Mouse (Mus musculus) neural tube, embryonic 14.5 days (tissue): Measurements from ENCODE around the gene Ranbp1. TPM values are rescaled to one million over a fixed set of nuclear protein-coding genes. Genes with fewer than 3 reads are reported as not detected.
"Not testable (repeated sequence)": the region's sequence is repeated elsewhere in the genome, so short reads cannot be mapped to it uniquely, and the experiment has no call there.

Source experiments
- ATAC-seq: fragments of 200-750 bp; cut with Nextera tagmentation; 2 replicates; pipeline ENCODE4 v1.8.0; 2017; ENCODE audit warnings: low read depth, mild to moderate bottlenecking, moderate TSS enrichment, moderate library complexity
- H3K27ac ChIP-seq: fragments of 300-500 bp; sonication (generic); 2 replicates; pipeline ENCODE4 v1.5.1; 2014; ENCODE audit warnings: low read depth, mild to moderate bottlenecking, control low read depth, low read length, moderate library complexity, mixed read lengths
- H3K27me3 ChIP-seq: fragments of 300-500 bp; sonication (generic); 2 replicates; pipeline ENCODE4 v1.6.1; 2014; ENCODE audit warnings: low read length; ENCODE audit not compliant: control insufficient read depth, insufficient read depth
- H3K36me3 ChIP-seq: fragments of 300-500 bp; sonication (generic); 2 replicates; pipeline ENCODE4 v1.6.1; 2014; ENCODE audit warnings: low read length, mixed read lengths; ENCODE audit not compliant: control insufficient read depth, insufficient read depth
- H3K4me1 ChIP-seq: fragments of 300-500 bp; sonication (generic); 2 replicates; pipeline ENCODE4 v1.6.1; 2014; ENCODE audit warnings: low read length; ENCODE audit not compliant: control insufficient read depth, insufficient read depth
- H3K4me2 ChIP-seq: fragments of 300-500 bp; sonication (generic); 2 replicates; pipeline ENCODE4 v1.6.1; 2014; ENCODE audit warnings: mild to moderate bottlenecking, low read depth, low read length, control low read depth
- H3K4me3 ChIP-seq: fragments of 300-500 bp; sonication (generic); 2 replicates; pipeline ENCODE4 v1.5.1; 2014; ENCODE audit warnings: low read depth, low read length, control low read depth, mixed read lengths
- H3K9ac ChIP-seq: fragments of 300-500 bp; sonication (generic); replicated peaks from 2 replicates; pipeline ENCODE4 v1.6.1; 2014; ENCODE audit warnings: low read depth, mild to moderate bottlenecking, control low read depth, low read length, mixed read lengths
- H3K9me3 ChIP-seq: fragments of 300-500 bp; sonication (generic); 2 replicates; pipeline ENCODE4 v1.6.1; 2016; ENCODE audit warnings: low read length; ENCODE audit not compliant: control insufficient read depth
- WGBS: fragments of 180-500 bp; shearing (Covaris S2); extraction: QIAGEN DNeasy Blood & Tissue Kit; methylation state at CpG from one replicate; pipeline ENCODE4 v1.1.7; 2014; 5-methylcytosine and 5-hydroxymethylcytosine counted together
- polyA plus RNA-seq: library from polyadenylated mRNA; unstranded; fragments of >200 nt; fragmentation: Nextera tagmentation; extraction: Ambion mirVana; gene quantifications from 2 replicates; pipeline ENCODE4 v1.2.1, GENCODE M21; 2014

Ranbp1 gene
- 400 and 407 TPM in 2 replicates for polyA plus RNA-seq

DNA sequence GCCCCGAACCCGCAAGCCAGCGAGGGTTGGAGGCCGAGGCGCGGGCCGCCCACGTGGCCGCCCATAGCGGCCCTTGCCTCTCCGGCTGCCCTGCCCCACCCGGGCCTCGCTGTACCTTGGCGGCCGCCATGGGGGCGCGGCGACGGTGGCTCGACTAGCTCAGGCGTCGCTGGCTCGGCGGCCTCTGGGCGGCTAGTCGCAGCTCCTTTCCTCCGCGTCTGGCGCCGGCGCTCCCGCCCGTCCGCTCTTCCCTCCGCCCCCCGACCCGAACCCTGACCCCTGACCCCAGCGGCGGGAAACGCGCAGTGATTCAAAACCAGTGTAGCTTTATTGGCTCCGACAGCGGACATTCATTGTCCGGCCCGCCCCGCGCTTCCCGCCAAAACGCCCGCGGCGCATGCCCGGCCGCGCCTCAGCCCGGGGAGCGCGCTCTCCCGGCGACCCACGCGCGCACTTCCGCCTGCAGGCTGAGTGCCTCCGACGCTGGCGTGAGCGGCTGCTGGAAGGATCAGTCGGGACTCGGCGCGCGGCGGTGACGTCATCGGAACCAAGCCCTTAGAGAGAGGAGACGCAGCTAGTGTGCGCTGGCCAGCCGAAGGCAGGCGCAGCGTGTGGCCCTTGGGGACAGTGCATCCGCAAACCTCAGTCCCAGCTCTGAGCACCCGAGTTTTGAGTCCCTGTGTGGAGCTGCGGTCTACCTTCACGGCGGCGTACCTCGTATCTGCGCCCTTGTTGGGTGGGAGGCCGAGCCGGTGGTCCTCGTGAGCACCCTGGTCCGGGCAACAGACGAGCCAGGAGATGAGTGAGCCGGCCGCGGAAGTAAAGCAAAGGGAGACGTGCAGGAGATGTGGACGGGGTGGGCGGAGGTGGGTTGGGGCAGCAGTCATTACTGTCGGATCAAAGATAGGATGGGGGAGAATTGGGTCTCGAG lies at the start of gene Ranbp1, which contains the start of gene Trmt2a:
TSS of gene Ranbp1 (minus strand) at position 300 of the 931 bp plus-strand sequence.
TSS of gene Trmt2a (plus strand) at position 247 of the 931 bp plus-strand sequence.
- under 1% methylated on average over 89 of the region's 102 CpGs for WGBS
- Histone ChIP-seq H3K27me3 (no peaks in the 10 kb centered on the region), H3K9ac (peak within 1 kb of the TSS; percentile 89), H3K4me2 (peak within 1 kb of the TSS; percentile 95), H3K4me3 (peak within 1 kb of the TSS; percentile 89), H3K4me1 (peaks cover 29% of the 10 kb centered on the region), H3K27ac (peak within 1 kb of the TSS; percentile 93), H3K9me3 (no peaks in the 10 kb centered on the region), H3K36me3 (peaks cover 30% of the 10 kb centered on the region)
- ATAC-seq = peak; percentile 97

DNA sequence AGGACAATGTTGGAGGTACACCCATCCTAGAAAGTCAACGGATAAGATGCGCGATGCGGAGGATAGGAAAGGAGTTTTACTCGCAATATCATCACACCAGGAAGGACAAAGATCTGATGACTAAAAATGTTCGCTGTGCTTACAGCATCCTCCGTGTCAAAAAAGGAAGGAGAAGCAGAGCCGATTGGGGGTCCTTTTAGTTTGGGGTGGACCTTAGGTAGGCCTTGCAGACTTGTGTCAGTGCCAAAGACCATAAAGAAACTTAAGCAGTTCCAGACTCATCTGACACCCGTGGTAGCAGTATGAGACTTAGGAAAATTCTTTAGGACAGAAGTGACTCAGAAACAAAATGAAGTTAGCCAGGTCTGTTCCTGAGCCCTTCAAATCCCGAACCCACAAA lies 41.1 kb upstream of the Ranbp1 start:
- WGBS = 4% methylated on average over 6 of the region's 10 CpGs
- ATAC-seq, H3K36me3 ChIP-seq, H3K27me3 ChIP-seq, H3K9ac ChIP-seq, H3K9me3 ChIP-seq: not testable (repeated sequence)
- H3K4me2 ChIP-seq = peak overlapping the region; percentile 35
- peaks cover 23% of the 10 kb centered on the region for H3K4me1 ChIP-seq
- H3K27ac ChIP-seq = peak overlapping the region; percentile 60; the same call in 1 of the 2 replicates
- H3K4me3 ChIP-seq = peak overlapping the region; percentile 96

DNA sequence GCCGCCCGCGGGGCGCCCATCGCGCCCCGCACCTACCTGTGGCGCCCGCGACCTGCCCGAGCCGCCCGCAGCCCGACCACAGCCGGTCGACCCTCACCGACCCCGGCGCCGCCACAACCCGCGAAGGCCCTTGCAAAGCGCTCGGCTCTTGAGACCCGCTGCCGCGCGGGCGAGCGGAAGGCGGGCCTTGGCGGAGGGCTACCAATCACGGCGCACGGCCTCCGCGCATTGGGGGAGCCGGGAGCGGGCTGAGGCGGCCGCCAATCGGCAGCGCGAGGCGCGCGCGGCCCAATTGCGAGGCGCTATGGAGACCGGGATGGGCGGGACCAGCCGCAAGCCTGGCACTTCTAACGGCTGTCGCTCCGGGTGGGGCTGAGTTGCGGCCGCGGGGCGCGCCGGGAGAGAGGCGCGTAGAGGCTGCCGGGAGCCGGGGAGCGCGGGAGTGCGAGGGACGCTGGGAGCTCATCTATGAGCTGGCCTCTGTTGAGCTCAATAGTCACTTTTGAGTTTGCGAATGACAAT lies 40.6 kb upstream of the Ranbp1 start, which contains the start of gene Dgcr8:
TSS of gene Dgcr8 (minus strand) at position 180 of the 522 bp plus-strand sequence.
- Histone ChIP-seq H3K9ac (peak within 1 kb of the TSS; percentile 90), H3K36me3 (peaks cover 8% of the 10 kb centered on the region), H3K27ac (peak within 1 kb of the TSS; percentile 83), H3K4me1 (peaks cover 23% of the 10 kb centered on the region), H3K9me3 (no peaks in the 10 kb centered on the region), H3K27me3 (no peaks in the 10 kb centered on the region), H3K4me3 (peak within 1 kb of the TSS; percentile 96), H3K4me2 (peak within 1 kb of the TSS; percentile 78)
- ATAC-seq = peak; percentile 100
- WGBS = under 1% methylated on average over 71 of the region's 71 CpGs

DNA sequence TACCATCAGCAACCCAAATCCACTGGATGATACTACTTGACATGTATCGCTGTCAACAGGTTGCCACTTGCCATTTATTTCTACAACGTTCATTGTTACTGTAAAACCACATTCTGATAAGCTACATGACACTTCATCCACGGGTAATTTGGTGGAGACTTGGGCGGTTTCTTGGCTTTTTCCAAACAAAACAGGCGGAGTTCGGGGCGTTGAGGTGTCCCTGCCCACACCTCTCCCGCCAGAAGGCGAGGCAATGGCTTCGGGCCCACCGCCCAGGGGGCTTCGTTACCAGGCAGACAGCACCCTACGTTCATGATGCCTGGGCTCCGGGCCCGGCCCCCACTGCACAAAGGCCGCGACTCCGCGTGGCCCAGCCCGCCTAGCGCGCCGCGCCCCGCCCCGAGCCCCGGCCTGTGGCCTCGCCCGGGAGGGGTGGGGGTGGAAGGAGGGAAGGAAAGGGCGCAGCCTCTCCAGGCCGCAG lies 40.1 kb upstream of the Ranbp1 start:
- 2% methylated on average over 21 of the region's 31 CpGs for WGBS
- peak; percentile 81 for ATAC-seq
- H3K36me3 ChIP-seq = peaks cover 13% of the 10 kb centered on the region
- peak overlapping the region; percentile 96 for H3K4me3 ChIP-seq
- peak overlapping the region; percentile 78 for H3K4me2 ChIP-seq
- peaks cover 23% of the 10 kb centered on the region for H3K4me1 ChIP-seq
- H3K9me3 ChIP-seq = no peaks in the 10 kb centered on the region
- peak overlapping the region; percentile 83 for H3K27ac ChIP-seq
- H3K27me3 ChIP-seq = no peaks in the 10 kb centered on the region
- peak overlapping the region; percentile 90 for H3K9ac ChIP-seq

DNA sequence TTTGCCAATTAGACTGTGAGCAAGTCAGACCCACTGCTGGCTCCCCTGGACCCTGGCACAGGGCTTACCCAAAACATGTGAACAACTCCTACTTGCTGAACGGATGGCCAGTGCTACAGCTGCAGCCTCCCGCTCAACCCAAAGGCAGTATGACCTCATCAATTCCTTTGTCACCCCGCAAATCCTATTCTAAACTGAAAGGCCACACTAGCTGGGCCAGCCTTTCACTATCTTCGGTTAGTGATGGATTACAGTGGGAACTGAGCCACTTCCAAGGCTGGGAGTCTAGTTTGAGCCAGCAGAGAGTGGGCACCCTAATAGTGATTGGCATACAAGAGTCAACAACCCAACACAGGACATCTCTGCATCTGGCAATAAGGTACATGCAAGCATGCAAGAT lies 39.6 kb upstream of the Ranbp1 start:
- ATAC-seq = no peak

DNA sequence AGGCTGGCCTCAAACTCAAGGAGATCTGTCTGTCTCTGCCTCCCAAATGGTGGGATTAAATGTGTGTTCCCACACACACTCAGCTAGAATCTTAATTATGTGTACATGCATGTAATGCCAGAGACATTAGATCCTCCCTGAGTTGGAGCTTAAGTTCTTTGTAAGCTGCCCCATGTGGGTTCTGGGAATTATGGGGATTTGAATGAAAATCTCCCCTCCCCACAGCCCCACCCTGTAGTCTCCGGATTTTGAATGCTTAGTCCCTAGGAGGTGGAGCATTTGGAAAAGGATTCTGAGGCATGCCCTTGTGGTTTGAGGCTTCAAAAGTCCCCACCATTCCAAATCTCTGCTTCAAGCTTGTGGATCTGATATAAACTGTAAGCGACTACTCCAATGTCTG lies 26.6 kb upstream of the Ranbp1 start:
- Histone ChIP-seq H3K36me3 (peaks cover 67% of the 10 kb centered on the region), H3K4me2 (no peak overlapping the region), H3K9me3 (no peaks in the 10 kb centered on the region), H3K27ac (no peak overlapping the region), H3K9ac (no peak overlapping the region), H3K4me3 (no peak overlapping the region), H3K4me1 (no peaks in the 10 kb centered on the region), H3K27me3 (no peaks in the 10 kb centered on the region)
- 83% methylated on average over 2 of the region's 2 CpGs for WGBS
- ATAC-seq = no peak

More for the DNA sequence above, 39.6 kb upstream of the Ranbp1 start:
- Histone ChIP-seq H3K27me3 (no peaks in the 10 kb centered on the region), H3K36me3 (peaks cover 18% of the 10 kb centered on the region), H3K27ac (no peak overlapping the region; the same call in 1 of the 2 replicates), H3K4me3 (peak overlapping the region; percentile 96), H3K9me3 (no peaks in the 10 kb centered on the region), H3K4me1 (peaks cover 23% of the 10 kb centered on the region), H3K9ac (peak overlapping the region; percentile 90), H3K4me2 (peak overlapping the region; percentile 78)
- 2% methylated on average over 4 of the region's 4 CpGs for WGBS

DNA sequence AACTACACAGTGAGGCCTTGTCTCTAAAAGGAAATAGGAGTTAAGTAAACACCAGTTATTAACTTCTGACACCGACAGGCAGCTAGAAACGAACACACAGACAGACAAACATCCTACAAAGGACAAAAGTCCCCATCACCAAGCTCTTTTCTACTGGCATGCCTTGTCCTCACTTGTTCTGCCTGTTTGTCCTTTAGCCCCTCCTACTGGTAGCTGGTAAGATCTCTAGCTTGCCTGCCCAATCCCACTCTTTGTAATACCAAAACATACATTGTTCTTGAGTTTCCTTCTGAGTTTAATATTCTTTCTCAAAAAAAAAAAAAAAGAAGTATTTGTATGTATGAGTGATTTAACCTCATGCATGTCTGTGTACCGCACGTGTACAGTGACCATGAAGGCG lies 19.6 kb upstream of the Ranbp1 start:
- Histone ChIP-seq H3K9ac (no peak overlapping the region), H3K27ac (no peak overlapping the region), H3K4me2 (no peak overlapping the region), H3K9me3 (no peaks in the 10 kb centered on the region), H3K36me3 (peaks cover 48% of the 10 kb centered on the region), H3K27me3 (no peaks in the 10 kb centered on the region), H3K4me1 (no peaks in the 10 kb centered on the region), H3K4me3 (no peak overlapping the region)
- no peak for ATAC-seq
- WGBS = 92% methylated on average over 5 of the region's 5 CpGs

DNA sequence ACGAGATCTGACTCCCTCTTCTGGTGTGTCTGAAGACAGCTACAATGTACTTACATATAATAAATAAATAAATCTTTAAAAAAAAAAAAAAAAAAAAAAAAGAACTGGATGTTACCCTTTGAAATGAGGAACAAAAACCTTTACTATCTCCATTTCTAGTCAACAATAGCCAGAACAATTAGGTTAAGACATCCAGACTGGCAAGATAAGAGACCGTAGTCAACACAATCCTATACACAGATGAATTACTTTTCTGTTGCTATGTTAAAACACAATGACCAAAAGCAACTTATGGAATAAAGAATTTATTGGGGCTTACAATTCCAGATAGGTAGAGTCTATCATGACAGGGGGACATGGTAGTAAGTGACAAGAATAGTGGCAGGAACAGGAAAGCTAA lies 16.5 kb upstream of the Ranbp1 start:
- no peak for ATAC-seq
- Histone ChIP-seq H3K36me3 (peaks cover 41% of the 10 kb centered on the region), H3K4me1 (no peaks in the 10 kb centered on the region), H3K27me3 (no peaks in the 10 kb centered on the region), H3K9ac (no peak overlapping the region), H3K27ac (no peak overlapping the region), H3K4me2 (no peak overlapping the region), H3K4me3 (no peak overlapping the region), H3K9me3 (no peaks in the 10 kb centered on the region)
- 90% methylated on average over 2 of the region's 2 CpGs for WGBS

DNA sequence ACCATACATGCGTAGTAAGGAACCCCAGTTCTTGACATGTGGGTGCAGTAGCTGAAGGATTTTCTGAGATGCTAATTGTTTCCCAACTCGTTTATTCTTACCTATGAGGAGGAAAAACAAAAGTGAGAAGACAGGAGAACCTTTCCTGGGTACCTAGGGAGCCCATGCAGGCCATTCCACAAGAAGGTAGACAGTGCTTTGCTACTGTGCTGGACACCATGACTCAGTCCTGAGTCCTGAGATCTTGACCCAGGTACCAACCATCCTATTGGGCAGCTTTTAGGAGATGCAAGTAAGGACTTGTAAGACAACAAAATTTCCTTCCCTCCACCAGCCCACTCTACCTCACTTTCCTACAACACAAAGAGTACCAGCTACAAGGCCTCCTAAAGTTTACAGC lies 9.7 kb upstream of the Ranbp1 start, which contains the start of gene Gm49776:
TSS of gene Gm49776 (minus strand) at position 101 of the 400 bp plus-strand sequence.
- no peaks in the 10 kb centered on the region for H3K27me3 ChIP-seq

More for the DNA sequence above, 9.7 kb upstream of the Ranbp1 start, which contains the start of gene Gm49776:
- H3K27ac ChIP-seq = no peak within 1 kb of the TSS
- H3K9me3 ChIP-seq = no peaks in the 10 kb centered on the region
- ATAC-seq = no peak
- H3K4me1 ChIP-seq = no peaks in the 10 kb centered on the region
- H3K36me3 ChIP-seq = peaks cover 69% of the 10 kb centered on the region
- H3K9ac ChIP-seq = no peak within 1 kb of the TSS
- no peak within 1 kb of the TSS for H3K4me2 ChIP-seq
- H3K4me3 ChIP-seq = no peak within 1 kb of the TSS
- 98% methylated on average over 2 of the region's 2 CpGs for WGBS
